15 mouse cellular contexts compared by ENCODE assay signal in genomic region chr1:62576939-62577590, GRCm38 (mm10).
"Had no signal": no experiment of that assay in that cellular context is flagged by ENCODE, and none has a peak within 500 bp of the region (broad histone marks: within the 10 kb centered on the region; RNA-seq: fewer than 3 reads in every experiment).

No protein-coding gene starts in this region.

- H3K4me1 ChIP-seq: liver, embryonic 15.5 days; megakaryocyte, embryonic 14.5 days; neural tube, embryonic 15.5 days had no signal

- H3K9me3 ChIP-seq: kidney, embryonic 15.5 days; limb, embryonic 10.5 days; liver, embryonic 15.5 days; megakaryocyte, embryonic 14.5 days; neural tube, embryonic 15.5 days had no signal

- H3K9ac ChIP-seq: kidney, embryonic 15.5 days; liver, embryonic 15.5 days; neural tube, embryonic 15.5 days had no signal

- H3K27me3 ChIP-seq: kidney, embryonic 15.5 days; liver, embryonic 15.5 days; megakaryocyte, embryonic 14.5 days; neural tube, embryonic 15.5 days had no signal

- H3K4me3 ChIP-seq: kidney, embryonic 15.5 days; limb, embryonic 10.5 days; liver, embryonic 15.5 days; megakaryocyte, embryonic 14.5 days; myocyte; neural tube, embryonic 15.5 days had no signal

- H3K27ac ChIP-seq: kidney, embryonic 15.5 days; limb, embryonic 10.5 days; liver, embryonic 15.5 days; macrophage; neural tube, embryonic 15.5 days; stomach, postnatal 0 days had no signal

- H3K4me2 ChIP-seq: kidney, embryonic 15.5 days; liver, embryonic 11.5 days; liver, embryonic 15.5 days; neural tube, embryonic 15.5 days had no signal

- H3K36me3 ChIP-seq: kidney, embryonic 15.5 days; limb, embryonic 10.5 days; liver, embryonic 15.5 days; neural tube, embryonic 15.5 days had no signal

- DNase-seq: kidney, adult 2 months; kidney, postnatal 14 days; lung, adult 2 months; lung, postnatal 10 days; right cerebral cortex, adult 18-20 months; right cerebral cortex, postnatal 25 days had no signal
